Mouse (Mus musculus) heart, embryonic 14.5 days (tissue): ENCODE results near the gene Fasn. TPM values are rescaled to one million over a fixed set of nuclear protein-coding genes. Genes with fewer than 3 reads are reported as not detected.

Experiments
- ATAC-seq: fragments of 200-750 bp; cut with Nextera tagmentation; 2 replicates; pipeline ENCODE4 v1.8.0; 2017; ENCODE audit warnings: low read depth, moderate TSS enrichment; ENCODE audit not compliant: insufficient number of reproducible peaks, insufficient read depth, low FRiP score
- H3K27ac ChIP-seq, 2 experiments: fragments of 200-500 bp in 1 of 2; fragments of 300-500 bp in 1 of 2; sonication (generic) in 1 of 2; replicated peaks in 1 of 2; 2 replicates each; pipeline ENCODE4 v1.5.1; 2012 to 2014; ENCODE audit warnings: low read depth in 2 of 2, low read length in 2 of 2, control low read depth in 1 of 2, mild to moderate bottlenecking in 1 of 2, mixed read lengths in 1 of 2; ENCODE audit not compliant: control insufficient read depth in 1 of 2, insufficient read depth in 1 of 2
- H3K27me3 ChIP-seq: fragments of 300-500 bp; sonication (generic); 2 replicates; pipeline ENCODE4 v1.6.1; 2014; ENCODE audit warnings: mild to moderate bottlenecking, low read length, control low read depth; ENCODE audit not compliant: control insufficient read depth, insufficient read depth
- H3K36me3 ChIP-seq: fragments of 300-500 bp; sonication (generic); 2 replicates; pipeline ENCODE4 v1.6.1; 2014; ENCODE audit warnings: mild to moderate bottlenecking, control low read depth, low read length, mixed read lengths; ENCODE audit not compliant: control insufficient read depth, insufficient read depth
- H3K4me1 ChIP-seq, 2 experiments: fragments of 200-500 bp in 1 of 2; fragments of 300-500 bp in 1 of 2; sonication (generic) in 1 of 2; 2 replicates each; pipeline ENCODE4 v1.6.1; 2012 to 2014; ENCODE audit warnings: low read length in 2 of 2, control low read depth in 1 of 2, mixed read lengths in 1 of 2; ENCODE audit not compliant: control insufficient read depth in 2 of 2, insufficient read depth in 2 of 2
- H3K4me2 ChIP-seq: fragments of 300-500 bp; sonication (generic); 2 replicates; pipeline ENCODE4 v1.6.1; 2014; ENCODE audit warnings: mild to moderate bottlenecking, low read length
- H3K4me3 ChIP-seq, 2 experiments: fragments of 200-500 bp in 1 of 2; fragments of 300-500 bp in 1 of 2; sonication (generic) in 1 of 2; 2 replicates each; pipeline ENCODE4 v1.5.1; 2012 to 2014; ENCODE audit warnings: low read length in 2 of 2, mild to moderate bottlenecking in 2 of 2, control low read depth in 1 of 2, low read depth in 1 of 2, moderate library complexity in 1 of 2; ENCODE audit not compliant: control insufficient read depth in 1 of 2, insufficient read depth in 1 of 2
- H3K9ac ChIP-seq: fragments of 300-500 bp; sonication (generic); 2 replicates; pipeline ENCODE4 v1.6.1; 2014; ENCODE audit warnings: mild to moderate bottlenecking, low read length
- H3K9me3 ChIP-seq: fragments of 300-500 bp; sonication (generic); 2 replicates; pipeline ENCODE4 v1.6.1; 2016; ENCODE audit warnings: low read length, control low read depth; ENCODE audit not compliant: control insufficient read depth
- WGBS: fragments of 180-500 bp; shearing (Covaris S2); extraction: QIAGEN DNeasy Blood & Tissue Kit; methylation state at CpG from one replicate; pipeline ENCODE4 v1.1.7; 2014; 5-methylcytosine and 5-hydroxymethylcytosine counted together
- polyA plus RNA-seq: library from polyadenylated mRNA; unstranded; fragments of >200 nt; fragmentation: Nextera tagmentation; extraction: Ambion mirVana; gene quantifications from 2 replicates; pipeline ENCODE4 v1.2.1, GENCODE M21; 2014

Gene Fasn
- polyA plus RNA-seq, 1 experiment from 2014 or later = 29.6 TPM

- no peaks in the 10 kb centered on the region for H3K27me3 ChIP-seq
- no peaks in the 10 kb centered on the region for H3K9me3 ChIP-seq
- 0 out of 4 replicates have a peak overlapping the region, but pooled peaks of 1 of the 2 experiments have one; percentile 93 for H3K27ac ChIP-seq
- ATAC-seq = no peak
- no peak overlapping the region for H3K4me3 ChIP-seq
- H3K36me3 ChIP-seq = peaks cover 8% of the 10 kb centered on the region; the same call in 1 of the 2 replicates
- H3K4me1 ChIP-seq = peaks cover 22 to 29% of the 10 kb centered on the region in 2 experiments
- no peak overlapping the region for H3K4me2 ChIP-seq
- H3K9ac ChIP-seq = no peak overlapping the region
- 83% methylated on average over 8 of the region's 8 CpGs for WGBS
These were observed 1.9 kb upstream of the Fasn start for GRCm38 (mm10) chr11:120826016-120826953.

GRCm38 (mm10) chr11:120825289-120825863 is 1.0 kb upstream of the Fasn start:
- WGBS = 43% methylated on average over 4 of the region's 4 CpGs
- H3K4me1 ChIP-seq = peaks cover 29 to 34% of the 10 kb centered on the region in 2 experiments
- peak overlapping the region; percentile 93 to 94 for H3K27ac ChIP-seq

GRCm38 (mm10) chr11:120824787-120825288 is 491 bp upstream of the Fasn start:
- peak overlapping the region; percentile 68 to 81 for H3K4me3 ChIP-seq
- H3K27me3 ChIP-seq = no peaks in the 10 kb centered on the region
- no peak for ATAC-seq
- H3K4me1 ChIP-seq = peaks cover 29 to 34% of the 10 kb centered on the region in 2 experiments
- H3K9ac ChIP-seq = peak overlapping the region; percentile 87
- H3K9me3 ChIP-seq = no peaks in the 10 kb centered on the region
- peak overlapping the region; percentile 93 to 94 for H3K27ac ChIP-seq
- WGBS = 0% methylated on average over 21 of the region's 21 CpGs
- peaks cover 22% of the 10 kb centered on the region for H3K36me3 ChIP-seq
- H3K4me2 ChIP-seq = peak overlapping the region; percentile 87

More at GRCm38 (mm10) chr11:120825289-120825863, 1.0 kb upstream of the Fasn start:
- Histone ChIP-seq H3K9ac (peak overlapping the region; percentile 87), H3K27me3 (no peaks in the 10 kb centered on the region), H3K4me3 (peak overlapping the region in 1 of 2 experiments; percentile 68; a peak in 2 of 4 replicates), H3K4me2 (peak overlapping the region; percentile 87), H3K9me3 (no peaks in the 10 kb centered on the region), H3K36me3 (peaks cover 17% of the 10 kb centered on the region)
- ATAC-seq = no peak

- Histone ChIP-seq H3K27ac (peak overlapping the region; percentile 88 to 93), H3K4me2 (peak overlapping the region; percentile 87), H3K9me3 (no peaks in the 10 kb centered on the region), H3K9ac (peak overlapping the region; percentile 87), H3K4me1 (peaks cover 29 to 34% of the 10 kb centered on the region in 2 experiments), H3K4me3 (peak overlapping the region; percentile 68 to 81), H3K27me3 (no peaks in the 10 kb centered on the region), H3K36me3 (peaks cover 35% of the 10 kb centered on the region)
- WGBS = under 1% methylated on average over 40 of the region's 40 CpGs
- ATAC-seq = peak; percentile 16; the same call in 1 of the 2 replicates
These were observed 798 bp downstream of the Fasn start for GRCm38 (mm10) chr11:120823551-120823947.

GRCm38 (mm10) chr11:120822831-120823550 is 1.4 kb downstream of the Fasn start:
- Histone ChIP-seq H3K36me3 (peaks cover 40% of the 10 kb centered on the region), H3K4me2 (peak overlapping the region; percentile 87), H3K27ac (peak overlapping the region; percentile 88 to 93), H3K4me1 (peaks cover 29 to 34% of the 10 kb centered on the region in 2 experiments), H3K9ac (peak overlapping the region; percentile 87), H3K9me3 (no peaks in the 10 kb centered on the region), H3K4me3 (peak overlapping the region; percentile 68 to 81), H3K27me3 (no peaks in the 10 kb centered on the region)
- no peak for ATAC-seq
- WGBS = 2% methylated on average over 14 of the region's 14 CpGs

- peaks cover 29 to 34% of the 10 kb centered on the region in 2 experiments for H3K4me1 ChIP-seq
- H3K27ac ChIP-seq = no peak overlapping the region
- peak overlapping the region; percentile 68 to 81 for H3K4me3 ChIP-seq
- H3K9ac ChIP-seq = peak overlapping the region; percentile 87
- 58% methylated on average over 4 of the region's 4 CpGs for WGBS
- no peaks in the 10 kb centered on the region for H3K27me3 ChIP-seq
- no peaks in the 10 kb centered on the region for H3K9me3 ChIP-seq
- no peak for ATAC-seq
- peaks cover 47% of the 10 kb centered on the region for H3K36me3 ChIP-seq
- peak overlapping the region; percentile 87 for H3K4me2 ChIP-seq
These were observed 2.0 kb downstream of the Fasn start for GRCm38 (mm10) chr11:120822321-120822720.
